Mouse (Mus musculus) megakaryocyte, embryonic 14.5 days (primary cell): ENCODE measurements around the gene Nipsnap1.

ENCODE experiments used
- FLI1 ChIP-seq: IDR thresholded peaks from 2 replicates; pipeline ENCODE4 v1.6.1; 2012; ENCODE audit warnings: low read length, inconsistent platforms, mixed read lengths
- GATA1 ChIP-seq: IDR thresholded peaks from 3 replicates; pipeline ENCODE4 v1.6.1; 2012; ENCODE audit warnings: mixed read lengths, low read length, inconsistent platforms, borderline replicate concordance

- no peak for TF ChIP-seq GATA1
- TF ChIP-seq FLI1, result no peak
Measured at GRCm38 (mm10) chr11:4865645-4866251, 8.0 kb upstream of the Nipsnap1 start.
